Mouse (Mus musculus): ENCODE measurements around the gene Gpx3.

DNA sequence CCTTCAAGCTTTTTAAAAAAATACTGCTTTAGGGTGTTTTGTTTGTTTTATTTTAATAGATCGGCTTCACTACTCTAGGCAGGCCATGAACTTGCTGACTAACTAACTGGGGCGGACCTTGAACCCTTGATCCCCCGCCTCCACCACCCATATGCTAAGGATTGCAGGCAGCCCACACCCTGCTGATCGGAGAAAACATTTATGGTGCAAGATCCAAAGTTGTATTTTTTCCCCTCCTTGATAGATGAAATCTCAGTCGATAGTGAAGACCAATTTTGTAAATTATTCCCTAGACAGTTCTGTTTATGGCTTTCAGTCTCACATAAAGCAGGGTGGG lies 35.2 kb upstream of the Gpx3 start:
- no peak for TF ChIP-seq TAL1 (IDR thresholded peaks at IDR 0.05; ENCODE audit: low read length)
- no peak for TF ChIP-seq GATA1 (IDR thresholded peaks at IDR 0.05; ENCODE audit: low read length)

All from erythroblast, embryonic 14.5 days (primary cell).